15 mouse cellular contexts compared by ENCODE assay signal in genomic region chr2:16709885-16710284, GRCm38 (mm10).
"Had no signal": no experiment of that assay in that cellular context is flagged by ENCODE, and none has a peak within 500 bp of the region (broad histone marks: within the 10 kb centered on the region; RNA-seq: fewer than 3 reads in every experiment).

No protein-coding gene starts in this region.

- H3K4me1 ChIP-seq: limb, embryonic 15.5 days; liver, embryonic 12.5 days; midbrain, embryonic 15.5 days; neural tube, embryonic 13.5 days had no signal

- DNase-seq: kidney, adult 18-20 months; kidney, postnatal 14 days; layer of hippocampus, postnatal 36 days; lung, embryonic 14.5 days; lung, postnatal 10 days; lung, postnatal 4 days; right cerebral cortex, adult 18-20 months; right cerebral cortex, postnatal 25 days; thymus, postnatal 36 days had no signal

- H3K4me2 ChIP-seq: limb, embryonic 15.5 days; liver, embryonic 12.5 days; lung, embryonic 14.5 days; midbrain, embryonic 11.5 days; midbrain, embryonic 15.5 days; neural tube, embryonic 13.5 days had no signal

- ATAC-seq: inflammation-experienced regulatory T-cells, adult 6 months; liver, embryonic 12.5 days; midbrain, embryonic 15.5 days had no signal

- H3K27me3 ChIP-seq: limb, embryonic 15.5 days; liver, embryonic 12.5 days; midbrain, embryonic 15.5 days; neural tube, embryonic 13.5 days had no signal

- H3K27ac ChIP-seq: limb, embryonic 15.5 days; liver, embryonic 12.5 days; midbrain, embryonic 15.5 days; neural tube, embryonic 13.5 days had no signal

- H3K36me3 ChIP-seq: limb, embryonic 15.5 days; liver, embryonic 12.5 days; midbrain, embryonic 15.5 days; neural tube, embryonic 13.5 days had no signal

- H3K9ac ChIP-seq: limb, embryonic 15.5 days; liver, embryonic 12.5 days; lung, embryonic 14.5 days; midbrain, embryonic 15.5 days; neural tube, embryonic 13.5 days had no signal

- H3K4me3 ChIP-seq: limb, embryonic 15.5 days; liver, embryonic 12.5 days; midbrain, embryonic 15.5 days; neural tube, embryonic 13.5 days had no signal

- H3K9me3 ChIP-seq: limb, embryonic 15.5 days; liver, embryonic 12.5 days; midbrain, embryonic 15.5 days; neural tube, embryonic 13.5 days had no signal
